Mouse (Mus musculus): Measurements from ENCODE around the gene Zc2hc1b.

DNA sequence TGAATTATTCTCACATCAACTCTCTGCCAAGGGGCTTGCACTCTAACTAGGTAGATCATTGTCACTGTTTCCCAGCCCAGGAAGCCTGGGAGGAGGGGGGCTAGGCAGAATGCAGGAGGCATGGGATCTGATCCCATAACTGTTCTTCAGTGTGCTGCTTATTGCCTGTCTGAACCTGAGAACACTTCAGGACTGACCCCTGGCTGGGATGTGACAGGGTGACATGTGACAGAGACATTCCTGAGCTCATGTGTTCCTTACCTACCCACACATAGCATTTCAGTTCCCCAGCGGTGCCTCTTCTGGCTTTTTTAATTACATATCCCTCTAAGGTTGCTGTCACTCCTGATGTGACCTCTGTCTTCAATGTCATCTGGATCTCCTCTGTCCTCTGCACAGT is 68.0 kb downstream of the Zc2hc1b start:
- TF ChIP-seq CTCF (IDR thresholded peaks at IDR 0.05; ENCODE audit: borderline replicate concordance, insufficient read depth, low read depth, low read length): no peak
- no peak for TF ChIP-seq POLR2A (IDR thresholded peaks at IDR 0.05; ENCODE audit: borderline replicate concordance, insufficient read depth, low read length)
